Mouse (Mus musculus): ENCODE measurements at regions not wholly inside any gene's neighbourhood (a gene's known extent, or its start where the extent isn't known, plus 50 kb on each side); places are given as distances from the start of the nearest gene placed in this dataset.

DNA sequence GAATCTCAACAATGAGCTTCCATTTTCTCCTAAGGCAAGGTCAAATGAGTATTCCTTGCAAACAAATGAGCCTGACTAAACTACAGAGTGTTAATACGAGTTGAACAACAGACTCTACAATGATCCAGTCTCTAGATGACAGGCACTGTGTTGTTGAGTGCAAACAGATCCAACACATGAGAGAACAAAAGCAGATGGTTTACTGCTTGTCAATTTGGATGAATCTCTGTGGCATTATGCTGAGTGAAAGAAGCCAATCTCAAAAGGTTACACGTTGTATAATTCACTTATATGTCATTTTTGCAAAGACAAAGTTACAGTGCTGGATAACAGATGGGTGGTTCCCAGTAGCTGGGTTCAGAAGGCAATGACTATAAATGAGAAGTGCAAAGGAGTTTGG, 217.1 kb upstream of the Gm6657 start:
- no peak for DNase-seq (ENCODE audit: low read depth, low spot score)

GRCm38 (mm10) chr12:77986738-77987137, 207.3 kb upstream of the Gm6657 start:
- no peak for DNase-seq (ENCODE audit: low read depth, low spot score)

DNA sequence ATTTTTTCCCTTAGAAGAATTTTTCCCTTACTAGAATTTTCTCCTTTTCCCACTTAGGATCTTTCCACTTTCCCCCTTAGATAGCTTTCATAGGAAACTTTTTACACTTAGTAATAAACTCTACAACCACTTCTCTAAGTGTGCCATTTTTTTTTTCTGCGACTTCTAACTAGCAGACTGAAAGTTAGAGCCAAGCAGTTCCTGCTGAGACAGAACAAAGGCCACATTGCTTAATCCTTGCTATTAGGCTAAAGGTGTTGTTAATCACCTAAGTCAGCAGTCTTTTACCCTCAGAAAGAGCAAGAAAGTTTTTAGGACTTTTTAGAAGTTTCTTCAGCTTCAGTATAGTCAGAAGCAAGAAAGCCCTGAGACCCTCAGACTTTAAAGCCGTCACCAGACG, 204.3 kb upstream of the Gm6657 start:
- DNase-seq (ENCODE audit: low read depth, low spot score) = no peak

- no peak for DNase-seq (ENCODE audit: low read depth, low spot score)
Measured at GRCm38 (mm10) chr12:77991627-77992026, 202.4 kb upstream of the Gm6657 start.

DNA sequence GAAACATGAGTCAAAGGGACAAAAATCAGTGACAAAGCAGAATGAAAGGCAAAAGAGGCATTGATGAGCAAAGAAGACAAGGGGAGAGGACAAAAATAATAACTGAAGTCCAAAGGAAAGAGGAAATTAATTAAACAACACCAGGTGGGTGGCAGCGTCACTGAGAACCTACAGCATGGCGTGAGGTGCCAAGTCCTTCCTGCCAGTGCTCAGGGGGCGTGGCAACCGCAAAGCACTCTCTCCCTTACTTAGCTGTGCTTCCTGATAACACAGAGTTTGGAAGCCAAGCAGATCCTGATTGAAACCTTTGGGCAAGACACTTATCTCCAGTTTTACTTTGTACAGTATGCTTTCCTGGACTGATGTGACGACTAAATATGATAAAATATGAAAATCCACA, 199.9 kb upstream of the Gm6657 start:
- DNase-seq (ENCODE audit: low read depth, low spot score) = no peak

DNA sequence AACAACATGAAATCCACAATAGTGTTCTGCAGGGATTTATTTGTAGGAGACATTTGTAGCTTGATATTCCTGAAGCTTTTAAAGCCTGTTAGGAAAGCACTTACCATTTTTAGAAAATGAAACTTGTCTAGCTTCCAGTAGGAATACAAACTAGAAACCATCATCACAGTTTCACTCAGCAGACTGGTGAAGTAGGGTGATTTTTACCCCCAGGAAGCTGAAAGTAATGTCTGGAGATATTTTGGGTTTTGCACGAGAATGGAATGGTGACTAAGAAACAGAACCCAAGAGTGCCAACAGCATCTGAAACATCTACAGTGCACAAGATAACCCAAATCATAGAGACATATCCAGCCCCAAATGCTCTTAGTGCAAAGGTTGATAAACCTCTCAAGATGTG, 196.1 kb upstream of the Gm6657 start:
- no peak for DNase-seq (ENCODE audit: low read depth, low spot score)

- no peak for DNase-seq (ENCODE audit: low read depth, low spot score)
Measured at GRCm38 (mm10) chr12:78000401-78000800, 193.6 kb upstream of the Gm6657 start.

- DNase-seq (ENCODE audit: low read depth, low spot score) = no peak
Measured at GRCm38 (mm10) chr12:78001846-78002245, 192.2 kb upstream of the Gm6657 start.

GRCm38 (mm10) chr12:78033766-78034165, 160.3 kb upstream of the Gm6657 start:
- no peak for DNase-seq (ENCODE audit: low read depth, low spot score)

DNA sequence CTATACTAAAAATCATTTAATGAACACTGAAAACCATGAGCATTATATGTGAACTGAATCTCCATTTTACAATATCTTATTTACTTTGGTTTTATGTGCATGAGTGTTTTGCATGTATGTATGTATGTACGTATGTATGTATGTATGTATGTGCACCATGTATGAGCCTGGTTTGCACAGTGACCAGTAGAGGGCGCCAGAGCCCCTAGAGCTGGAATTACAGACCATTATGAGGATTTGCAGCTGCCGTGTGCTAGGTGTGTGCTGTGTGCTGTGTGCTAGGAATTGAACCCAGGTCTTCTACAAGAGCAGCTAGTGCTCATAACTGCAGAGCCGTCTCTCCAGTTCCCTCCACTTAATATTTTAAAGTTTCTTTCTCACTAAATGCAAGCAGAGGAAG, 147.5 kb upstream of the Gm6657 start:
- peak; percentile 2 for DNase-seq (ENCODE audit: low read depth, low spot score)

DNA sequence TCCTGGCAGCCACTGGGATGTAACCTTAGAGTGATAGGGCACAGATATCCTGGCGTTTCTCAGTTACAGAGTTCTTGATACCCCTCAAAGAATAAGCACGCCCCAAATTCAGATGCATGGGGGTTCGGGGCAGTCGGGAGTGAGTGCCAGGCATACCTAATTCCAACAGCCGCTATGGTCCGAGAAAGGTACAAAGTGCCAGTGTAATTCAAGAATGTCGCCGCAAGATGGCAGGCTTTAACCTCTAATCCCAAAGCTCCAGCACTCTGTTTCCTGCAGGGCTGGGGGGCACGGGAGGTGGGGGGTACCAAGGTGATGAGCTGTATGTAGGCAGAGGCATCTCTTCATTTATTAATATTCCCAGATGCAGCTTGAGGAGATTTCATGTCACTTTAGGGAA, 138.1 kb upstream of the Gm6657 start:
- DNase-seq (ENCODE audit: low read depth, low spot score) = peak; percentile 49

GRCm38 (mm10) chr12:78057166-78057565, 136.9 kb upstream of the Gm6657 start:
- no peak for DNase-seq (ENCODE audit: low read depth, low spot score)

GRCm38 (mm10) chr12:78059965-78060364, 134.1 kb upstream of the Gm6657 start:
- no peak for DNase-seq (ENCODE audit: low read depth, low spot score)

GRCm38 (mm10) chr12:78066024-78066423, 128.0 kb upstream of the Gm6657 start:
- DNase-seq (ENCODE audit: low read depth, low spot score) = no peak

- DNase-seq (ENCODE audit: low read depth, low spot score) = no peak
Measured at GRCm38 (mm10) chr12:78072935-78073334, 121.1 kb upstream of the Gm6657 start.

- DNase-seq (ENCODE audit: low read depth, low spot score) = no peak
Measured at GRCm38 (mm10) chr12:78074290-78074802, 119.7 kb upstream of the Gm6657 start.

DNA sequence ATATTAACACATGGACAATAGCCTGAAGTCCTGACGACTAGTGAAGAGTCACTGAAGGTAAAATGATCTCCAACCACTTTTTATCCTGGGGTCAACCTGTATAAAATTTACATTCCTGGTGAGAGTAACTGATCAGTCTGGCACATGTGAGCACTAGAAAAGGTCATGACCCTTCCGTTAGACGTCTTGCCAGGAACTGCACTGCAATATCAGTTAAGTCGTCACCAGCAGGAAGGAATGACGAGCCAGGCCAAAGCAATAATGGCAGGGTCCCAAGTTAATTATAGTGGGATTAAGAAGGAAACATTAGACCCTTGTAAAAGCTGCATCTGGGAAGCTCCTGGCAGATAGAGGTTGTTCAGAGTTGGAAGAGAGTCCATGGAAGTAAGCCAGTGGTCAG, 116.8 kb upstream of the Gm6657 start:
- DNase-seq (ENCODE audit: low read depth, low spot score) = no peak

DNA sequence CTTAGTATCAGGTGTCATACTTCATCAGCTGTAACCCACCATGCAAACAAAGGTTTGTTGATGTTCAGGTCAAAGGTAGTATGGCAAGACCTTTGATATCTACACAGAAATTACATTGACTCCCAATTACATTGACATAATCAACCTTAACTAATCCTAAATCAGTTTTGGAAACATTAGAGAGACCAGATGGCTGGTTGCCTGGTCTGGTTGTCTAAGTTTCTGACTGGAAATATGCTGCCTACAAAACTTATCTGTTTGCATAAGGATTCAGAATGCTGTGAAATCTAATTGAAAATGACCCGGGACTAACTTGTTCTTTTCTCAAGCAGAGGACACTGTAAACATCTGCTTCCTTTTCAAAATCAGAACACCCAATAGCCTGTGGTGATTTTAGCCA, 111.9 kb upstream of the Gm6657 start:
- DNase-seq (ENCODE audit: low read depth, low spot score) = no peak

DNA sequence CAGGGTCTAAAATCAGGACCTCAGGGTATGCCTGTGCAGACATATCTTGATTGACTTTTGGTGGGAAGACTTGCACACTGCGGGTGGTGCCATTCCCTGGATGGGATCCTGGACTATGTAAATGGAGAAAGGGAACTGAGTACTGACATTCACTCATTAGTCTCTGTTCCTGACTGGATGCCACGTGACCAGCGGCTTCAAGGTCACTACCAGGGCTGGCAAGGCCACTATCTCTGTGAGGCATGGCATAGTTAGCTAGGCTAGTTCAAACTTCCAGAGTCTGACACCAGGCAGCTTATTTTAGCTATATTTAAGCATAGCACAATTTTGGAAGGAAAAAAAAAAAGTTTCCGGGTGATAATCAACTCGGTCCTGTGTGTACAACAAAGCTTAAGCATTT, 108.0 kb upstream of the Gm6657 start:
- no peak for DNase-seq (ENCODE audit: low read depth, low spot score)

DNA sequence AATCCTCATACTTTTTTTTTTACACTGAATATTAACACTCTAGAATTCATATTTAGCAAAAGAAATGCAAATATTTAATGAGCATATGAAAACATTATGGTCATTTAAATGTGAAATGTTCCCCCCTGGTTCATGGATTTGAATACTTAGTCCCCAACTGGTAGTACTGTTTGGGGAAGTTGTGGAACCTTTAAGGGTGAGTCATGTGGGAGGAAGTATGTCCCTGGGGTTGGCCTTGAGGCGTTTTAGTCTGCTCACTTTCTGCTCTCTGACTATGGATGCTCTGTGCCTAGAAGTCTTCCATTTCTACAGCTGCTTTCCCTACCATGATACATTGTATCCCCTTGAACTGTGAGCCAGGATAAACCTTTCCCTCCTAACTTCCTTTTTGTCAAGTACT, 106.1 kb upstream of the Gm6657 start:
- no peak for DNase-seq (ENCODE audit: low read depth, low spot score)

- no peak for DNase-seq (ENCODE audit: low read depth, low spot score)
Measured at GRCm38 (mm10) chr12:78094471-78094870, 99.6 kb upstream of the Gm6657 start.

DNA sequence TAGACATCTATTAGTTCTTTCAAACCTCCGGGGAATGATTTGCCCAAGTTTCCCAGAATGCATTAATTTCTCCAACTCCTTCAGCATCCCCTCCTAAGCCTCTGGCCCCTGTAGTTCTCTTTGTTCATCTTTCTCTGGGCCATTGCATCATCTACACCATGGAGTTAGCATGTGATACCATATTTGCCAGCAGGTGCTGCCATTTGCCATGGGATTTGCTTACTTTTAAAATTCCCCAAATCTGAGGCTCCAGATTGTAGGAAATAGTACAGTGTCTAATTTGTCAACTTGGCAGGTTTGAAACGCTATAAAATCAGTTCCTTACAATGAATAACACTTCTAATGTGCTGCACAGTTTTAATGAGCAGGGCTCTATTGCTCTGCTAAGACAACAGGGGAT, 98.7 kb upstream of the Gm6657 start:
- no peak for DNase-seq (ENCODE audit: low read depth, low spot score)

- DNase-seq (ENCODE audit: low read depth, low spot score) = no peak
Measured at GRCm38 (mm10) chr12:78095916-78096315, 98.1 kb upstream of the Gm6657 start.

DNA sequence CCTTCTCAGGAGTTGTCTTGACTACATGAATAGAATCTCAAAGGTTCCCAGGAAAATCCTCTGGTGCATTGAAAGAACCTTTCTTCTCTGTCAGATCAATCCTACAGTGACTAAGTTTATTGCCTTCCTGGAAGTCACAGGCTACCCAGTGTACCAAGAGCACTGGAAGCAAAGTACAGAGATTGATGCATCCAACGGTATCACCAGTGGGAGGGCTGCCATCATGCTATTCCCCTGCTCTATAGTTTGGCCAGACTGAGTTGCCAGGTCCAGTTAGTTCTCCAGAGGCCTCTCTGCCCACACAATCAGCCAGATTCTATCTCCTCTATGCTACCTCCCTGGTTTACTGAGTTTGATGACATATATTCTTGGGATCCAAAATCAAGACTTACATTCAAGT, 96.9 kb upstream of the Gm6657 start:
- DNase-seq (ENCODE audit: low read depth, low spot score) = no peak

DNA sequence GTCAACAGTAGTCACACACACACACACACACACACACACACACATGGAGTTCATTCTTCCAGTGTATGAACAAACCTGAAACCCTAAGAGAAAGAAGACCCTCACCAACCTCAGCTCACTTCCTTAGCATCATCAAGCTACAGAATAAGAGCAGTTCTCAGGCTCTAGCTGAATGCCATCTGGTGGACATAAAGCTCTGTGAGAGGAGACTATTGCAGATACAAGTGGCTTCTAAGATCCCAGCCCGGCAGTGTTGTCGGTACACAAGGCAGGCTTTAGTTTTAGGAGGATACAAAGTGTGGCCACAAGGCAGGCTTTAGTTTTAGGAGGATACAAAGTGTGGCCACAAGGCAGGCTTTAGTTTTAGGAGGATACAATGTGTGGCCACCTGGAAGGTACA, 96.3 kb upstream of the Gm6657 start:
- DNase-seq (ENCODE audit: low read depth, low spot score) = no peak

Measured in CD4-positive, CD25-positive, alpha-beta regulatory T cell, adult 2 months (primary cell).